Mouse (Mus musculus): ENCODE measurements around the gene Olfr116. TPM values are rescaled to one million over a fixed set of nuclear protein-coding genes. Genes with fewer than 3 reads are reported as not detected.

Gene Olfr116
- not detected for total RNA-seq (2023)

GRCm38 (mm10) chr17:37627009-37627408, at the start of gene Olfr116, which contains the start of gene Olfr115:
Gene Olfr116, minus strand, starts transcription at chr17:37627199.
Gene Olfr115, minus strand, starts transcription at chr17:37627109.

GRCm38 (mm10) chr17:37666688-37667087, 39.7 kb upstream of the Olfr116 start, which contains the start of gene Olfr118:
Gene Olfr118, plus strand, starts transcription at chr17:37666988.

GRCm38 (mm10) chr17:37663682-37664081, 36.7 kb upstream of the Olfr116 start, which contains the start of gene Olfr117:
Gene Olfr117, minus strand, starts transcription at chr17:37663782.

GRCm38 (mm10) chr17:37592643-37593042, 34.4 kb downstream of the Olfr116 start, which contains the start of gene Olfr114:
Gene Olfr114, minus strand, starts transcription at chr17:37592743.

GRCm38 (mm10) chr17:37577563-37577962, 49.4 kb downstream of the Olfr116 start, which contains the start of gene Olfr113:
Gene Olfr113, minus strand, starts transcription at chr17:37577663.

Other genes starting within 250 kb of the Olfr116 start
- not detected for gene Olfr105-ps, start 248.2 kb downstream of the Olfr116 start, total RNA-seq (2023)
- gene Olfr106-ps, start 236.8 kb downstream of the Olfr116 start, total RNA-seq (2023) = not detected
- not detected for gene Olfr107, start 228.0 kb downstream of the Olfr116 start, total RNA-seq (2023)
- gene Olfr108, start 181.7 kb downstream of the Olfr116 start, total RNA-seq (2023) = not detected
- gene Olfr109, start 168.3 kb downstream of the Olfr116 start, total RNA-seq (2023) = not detected
- gene H2-M2, start 143.6 kb downstream of the Olfr116 start, total RNA-seq (2023) = not detected
- not detected for gene Olfr110, start 134.7 kb downstream of the Olfr116 start, total RNA-seq (2023)
- gene Olfr111, start 119.2 kb downstream of the Olfr116 start, total RNA-seq (2023) = not detected
- gene Olfr112, start 57.7 kb downstream of the Olfr116 start, total RNA-seq (2023) = not detected
- gene Olfr113, start 49.5 kb downstream of the Olfr116 start, total RNA-seq (2023) = not detected
- not detected for gene Olfr114, start 34.5 kb downstream of the Olfr116 start, total RNA-seq (2023)
- not detected for gene Olfr115, start 90 bp downstream of the Olfr116 start, total RNA-seq (2023)
- gene Olfr117, start 36.6 kb upstream of the Olfr116 start, total RNA-seq (2023) = not detected
- not detected for gene Olfr118, start 39.8 kb upstream of the Olfr116 start, total RNA-seq (2023)
- not detected for gene Olfr119, start 69.4 kb upstream of the Olfr116 start, total RNA-seq (2023)
- gene Olfr120, start 94.6 kb upstream of the Olfr116 start, total RNA-seq (2023) = not detected
- gene Olfr121, start 121.7 kb upstream of the Olfr116 start, total RNA-seq (2023) = not detected
- gene Olfr122, start 141.4 kb upstream of the Olfr116 start, total RNA-seq (2023) = not detected
- gene Olfr123, start 166.3 kb upstream of the Olfr116 start, total RNA-seq (2023) = not detected
- gene Olfr124, start 172.7 kb upstream of the Olfr116 start, total RNA-seq (2023) = not detected
- gene Olfr125, start 205.8 kb upstream of the Olfr116 start, total RNA-seq (2023) = not detected
- not detected for gene Olfr126, start 220.3 kb upstream of the Olfr116 start, total RNA-seq (2023)

Measured in CD4-positive naive resting alpha-beta T cell, adult 57 days (primary cell).